Mouse (Mus musculus) spleen, adult 2 months (tissue): ENCODE results near the gene Arfgef2.

Experiments
- CTCF ChIP-seq: fragments of 200-500 bp; IDR thresholded peaks from 2 replicates; pipeline ENCODE4 v1.5.1; 2011; ENCODE audit warnings: mild to moderate bottlenecking, inconsistent platforms; ENCODE audit not compliant: insufficient read depth, insufficient read length, insufficient replicate concordance; ENCODE audit errors: extremely low read depth
- POLR2A ChIP-seq: fragments of 200-500 bp; IDR thresholded peaks from 2 replicates; pipeline ENCODE4 v1.6.1; 2011; ENCODE audit warnings: low read depth, low read length, inconsistent platforms

GRCm38 (mm10) chr2:166834091-166834490, 28.7 kb downstream of the Arfgef2 start:
- TF ChIP-seq CTCF (no peak), POLR2A (no peak)
